Mouse (Mus musculus): ENCODE measurements around the gene Abtb2.

GRCm38 (mm10) chr2:103667962-103668815 lies 102.1 kb downstream of the Abtb2 start:
- TF ChIP-seq POLR2A (IDR thresholded peaks at IDR 0.05; ENCODE audit: control insufficient read depth in 1 of 2, insufficient read depth in 1 of 2, low read depth in 1 of 2, low read length in 2 of 2, poor library complexity in 1 of 2) (no peak), CTCF (IDR thresholded peaks at IDR 0.05 in 2 of 3, conservative IDR thresholded peaks at IDR 0.05 in 1 of 3; ENCODE audit: control insufficient read depth in 1 of 3, insufficient read depth in 1 of 3, low read depth in 2 of 3, low read length in 3 of 3, poor library complexity in 1 of 3, severe bottlenecking in 1 of 3) (no peak), SIN3A (IDR thresholded peaks at IDR 0.05; ENCODE audit: low read length) (no peak), TCF12 (IDR thresholded peaks at IDR 0.05; ENCODE audit: low read depth, low read length) (no peak), GATA1 (IDR thresholded peaks at IDR 0.05; ENCODE audit: low read depth, low read length) (no peak), HCFC1 (IDR thresholded peaks at IDR 0.05; ENCODE audit: low read depth, low read length) (no peak), MEF2A (IDR thresholded peaks at IDR 0.05; ENCODE audit: extremely low read depth, insufficient replicate concordance, low read depth, low read length, poor library complexity, severe bottlenecking) (no peak), SMC3 (IDR thresholded peaks at IDR 0.05; ENCODE audit: low read depth, low read length) (no peak), RAD21 (IDR thresholded peaks at IDR 0.05; ENCODE audit: low read depth, low read length) (no peak), ZC3H11A (IDR thresholded peaks at IDR 0.05; ENCODE audit: low read depth, low read length) (no peak), MYC (IDR thresholded peaks at IDR 0.05; ENCODE audit: low read depth, low read length) (no peak), E2F4 (IDR thresholded peaks at IDR 0.05; ENCODE audit: borderline replicate concordance, low read depth, low read length) (no peak), CHD1 (IDR thresholded peaks at IDR 0.05; ENCODE audit: low read depth, low read length) (no peak)

All from MEL (cell line).